Mouse (Mus musculus): ENCODE data around the gene Rnaseh2c. TPM values are rescaled to one million over a fixed set of nuclear protein-coding genes. Genes with fewer than 3 reads are reported as not detected.

Rnaseh2c gene
- polyA plus RNA-seq, 1 experiment from 2014 or later, result 68.2 TPM

DNA sequence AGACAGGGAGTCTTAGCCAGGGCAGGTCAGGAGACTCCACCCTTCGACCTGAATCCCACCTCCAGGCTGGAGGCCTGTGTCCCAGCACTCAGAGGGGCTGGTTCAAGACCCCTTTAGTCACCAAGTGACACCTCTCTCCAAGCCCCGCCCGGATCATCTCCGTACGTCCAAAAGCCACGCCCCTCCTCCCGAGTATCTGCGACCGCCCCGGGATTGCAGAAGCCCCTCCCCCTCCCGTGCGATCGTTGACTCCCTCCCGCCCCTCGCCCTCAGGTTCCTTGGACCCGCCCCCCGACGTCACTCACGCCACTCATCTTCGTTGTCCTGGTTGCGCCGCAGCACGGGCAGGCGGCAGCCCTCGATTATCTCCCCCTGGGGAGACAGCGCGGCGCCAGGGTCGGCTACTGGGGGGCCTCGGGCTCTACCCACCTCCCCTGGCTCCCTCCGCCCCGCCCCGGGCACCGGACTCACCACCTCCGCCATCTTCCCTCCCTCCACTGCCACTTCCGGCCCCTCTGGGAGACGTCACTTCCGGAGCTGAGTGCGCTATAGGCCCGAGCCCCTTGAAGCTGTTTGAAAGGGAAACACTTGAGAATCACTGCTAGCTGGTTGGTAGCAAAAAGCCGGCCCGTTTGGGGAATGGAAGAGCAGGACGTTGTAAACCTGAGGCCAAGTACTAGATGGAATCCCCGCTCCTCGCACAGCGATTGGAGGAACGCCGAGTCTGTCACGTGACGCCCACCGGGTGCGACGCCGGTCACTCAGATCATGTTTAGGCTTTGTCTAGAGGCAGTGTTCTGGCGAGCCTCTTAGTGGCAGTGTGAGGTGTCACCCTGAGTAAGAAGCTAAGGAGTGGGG is 8.1 kb downstream of the Rnaseh2c start, which contains the start of gene Kat5:
Gene Kat5, minus strand, starts transcription at position 691 of the 858 bp plus-strand sequence.
- ATAC-seq (ENCODE audit: low FRiP score), result peak; percentile 94
- peak within 1 kb of the TSS; percentile 99 for H3K27ac ChIP-seq (replicated peaks)
- H3K27me3 ChIP-seq (replicated peaks), result no peaks in the 10 kb centered on the region; the same call in 1 of the 2 replicates
- under 1% methylated on average over 50 of the region's 55 CpGs for WGBS
- peak within 1 kb of the TSS; percentile 72 for H3K4me2 ChIP-seq
- H3K4me3 ChIP-seq (replicated peaks), result peak within 1 kb of the TSS; percentile 72
- peak within 1 kb of the TSS; percentile 94 for H3K9ac ChIP-seq (replicated peaks)
- H3K4me1 ChIP-seq, result peaks cover 32% of the 10 kb centered on the region
- peaks cover 42% of the 10 kb centered on the region for H3K36me3 ChIP-seq
- H3K9me3 ChIP-seq (replicated peaks), result no peaks in the 10 kb centered on the region

DNA sequence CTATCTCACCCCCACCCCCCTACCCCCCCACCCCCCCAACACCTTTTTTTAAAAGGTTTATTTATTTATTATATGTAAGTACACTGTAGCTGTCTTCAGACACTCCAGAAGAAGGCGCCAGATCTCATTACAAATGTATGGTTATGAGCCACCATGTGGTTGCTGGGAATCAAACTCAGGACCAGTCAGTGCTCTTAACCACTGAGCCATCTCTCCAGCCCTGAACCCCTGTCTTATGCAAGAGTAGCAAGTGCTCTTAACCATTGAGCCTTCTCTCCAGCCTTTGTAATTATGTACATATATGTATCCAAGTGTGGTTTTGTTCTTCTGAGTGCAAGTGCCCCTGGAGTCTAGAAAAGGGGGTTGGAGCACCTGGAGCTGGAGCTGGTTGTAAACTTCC is 10.3 kb downstream of the Rnaseh2c start:
- no peak for ATAC-seq (ENCODE audit: low FRiP score)
- Histone ChIP-seq H3K9ac (replicated peaks) (no peak overlapping the region), H3K4me3 (replicated peaks) (no peak overlapping the region), H3K4me2 (no peak overlapping the region), H3K36me3 (peaks cover 20% of the 10 kb centered on the region), H3K27ac (replicated peaks) (no peak overlapping the region), H3K9me3 (replicated peaks) (no peaks in the 10 kb centered on the region), H3K4me1 (peaks cover 25% of the 10 kb centered on the region), H3K27me3 (replicated peaks) (peaks cover 14% of the 10 kb centered on the region; the same call in 1 of the 2 replicates)
- 96% methylated on average over 1 of the region's 1 CpGs for WGBS

DNA sequence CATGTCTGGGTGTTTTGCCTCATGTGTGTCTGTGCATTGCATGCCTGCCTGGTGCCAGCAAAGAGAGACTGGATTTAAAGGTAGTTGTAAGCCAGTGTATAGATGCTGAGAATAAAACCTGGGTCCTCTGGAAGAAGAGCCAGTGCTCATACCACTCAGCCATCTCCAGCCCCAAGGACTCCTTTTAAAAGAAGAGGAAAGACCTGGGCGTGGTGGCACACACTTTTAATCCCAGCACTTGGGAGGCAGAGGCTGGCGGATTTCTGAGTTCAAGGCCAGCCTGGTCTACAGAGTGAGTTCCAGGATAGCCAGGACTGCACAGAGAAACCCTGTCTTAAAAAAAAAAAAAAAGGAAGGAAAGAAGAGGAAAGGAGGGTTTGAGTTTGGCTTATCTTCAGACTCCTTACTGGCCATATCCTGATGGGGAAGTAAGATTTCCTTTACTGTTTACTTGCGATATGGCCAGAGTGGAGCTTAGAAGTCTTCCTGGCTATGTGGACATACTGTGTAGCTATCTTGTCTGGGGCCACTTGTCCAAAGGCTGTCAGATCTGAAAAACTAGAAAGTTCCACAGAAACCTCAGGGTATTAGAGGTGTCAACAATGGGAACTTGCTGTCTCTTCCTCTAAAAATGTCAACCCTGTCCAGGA is 11.2 kb downstream of the Rnaseh2c start:
- ATAC-seq (ENCODE audit: low FRiP score), result no peak
- Histone ChIP-seq H3K9ac (replicated peaks) (no peak overlapping the region), H3K4me3 (replicated peaks) (no peak overlapping the region), H3K4me1 (peaks cover 25% of the 10 kb centered on the region), H3K27ac (replicated peaks) (no peak overlapping the region), H3K9me3 (replicated peaks) (no peaks in the 10 kb centered on the region), H3K36me3 (peaks cover 11% of the 10 kb centered on the region), H3K27me3 (replicated peaks) (peaks cover 14% of the 10 kb centered on the region; the same call in 1 of the 2 replicates), H3K4me2 (no peak overlapping the region)
- 90% methylated on average over 3 of the region's 3 CpGs for WGBS

DNA sequence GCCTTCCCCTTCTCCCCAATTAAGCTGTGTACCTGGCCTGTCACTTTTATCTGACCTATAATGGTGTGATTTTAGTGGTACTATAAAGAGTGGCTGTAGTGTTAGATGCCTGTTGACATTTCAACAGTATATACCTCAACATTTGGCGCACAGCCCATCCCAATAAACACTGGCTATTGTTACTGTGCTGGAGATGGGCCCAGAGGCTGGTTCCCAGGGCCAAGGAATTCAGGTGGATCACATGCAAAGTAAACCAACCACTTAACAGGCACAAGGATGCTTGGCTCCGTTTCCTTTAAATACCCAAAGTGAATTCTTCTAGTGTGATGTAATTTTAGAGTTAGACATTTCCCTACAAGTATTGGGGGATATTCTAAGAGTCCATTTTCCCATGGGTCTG is 13.3 kb downstream of the Rnaseh2c start:
- H3K27ac ChIP-seq (replicated peaks), result no peak overlapping the region
- H3K4me2 ChIP-seq, result no peak overlapping the region
- H3K4me3 ChIP-seq (replicated peaks), result no peak overlapping the region
- peaks cover 14% of the 10 kb centered on the region; the same call in 1 of the 2 replicates for H3K27me3 ChIP-seq (replicated peaks)
- no peak overlapping the region for H3K9ac ChIP-seq (replicated peaks)
- no peaks in the 10 kb centered on the region for H3K36me3 ChIP-seq
- WGBS, result 71% methylated on average over 2 of the region's 2 CpGs
- peaks cover 9% of the 10 kb centered on the region for H3K4me1 ChIP-seq
- H3K9me3 ChIP-seq (replicated peaks), result no peaks in the 10 kb centered on the region
- no peak for ATAC-seq (ENCODE audit: low FRiP score)

GRCm38 (mm10) chr19:5620007-5620406 is 18.3 kb downstream of the Rnaseh2c start:
- WGBS, result 88% methylated on average over 4 of the region's 4 CpGs
- ATAC-seq (ENCODE audit: low FRiP score), result no peak
- Histone ChIP-seq H3K27me3 (replicated peaks) (peaks cover 13% of the 10 kb centered on the region; the same call in 1 of the 2 replicates), H3K9ac (replicated peaks) (no peak overlapping the region), H3K4me1 (no peaks in the 10 kb centered on the region), H3K4me3 (replicated peaks) (no peak overlapping the region), H3K27ac (replicated peaks) (no peak overlapping the region), H3K4me2 (no peak overlapping the region), H3K36me3 (no peaks in the 10 kb centered on the region), H3K9me3 (replicated peaks) (no peaks in the 10 kb centered on the region)

- no peaks in the 10 kb centered on the region for H3K36me3 ChIP-seq
- no peak overlapping the region for H3K4me3 ChIP-seq (replicated peaks)
- no peaks in the 10 kb centered on the region for H3K4me1 ChIP-seq
- no peaks in the 10 kb centered on the region for H3K9me3 ChIP-seq (replicated peaks)
- no peak overlapping the region for H3K27ac ChIP-seq (replicated peaks)
- 0 out of 2 replicates have a peak, but pooled peaks cover 1% of the 10 kb centered on the region for H3K27me3 ChIP-seq (replicated peaks)
- ATAC-seq (ENCODE audit: low FRiP score), result no peak
- H3K4me2 ChIP-seq, result no peak overlapping the region
- no peak overlapping the region for H3K9ac ChIP-seq (replicated peaks)
- 84% methylated on average over 5 of the region's 5 CpGs for WGBS
Observed at GRCm38 (mm10) chr19:5621884-5622283, 20.2 kb downstream of the Rnaseh2c start.

- Histone ChIP-seq H3K4me3 (replicated peaks) (no peak overlapping the region), H3K36me3 (no peaks in the 10 kb centered on the region), H3K9me3 (replicated peaks) (no peaks in the 10 kb centered on the region), H3K4me1 (no peaks in the 10 kb centered on the region), H3K4me2 (no peak overlapping the region), H3K27ac (replicated peaks) (no peak overlapping the region), H3K27me3 (replicated peaks) (no peaks in the 10 kb centered on the region), H3K9ac (replicated peaks) (no peak overlapping the region)
- 86% methylated on average over 8 of the region's 8 CpGs for WGBS
- no peak for ATAC-seq (ENCODE audit: low FRiP score)
Observed at GRCm38 (mm10) chr19:5625311-5625710, 23.6 kb downstream of the Rnaseh2c start.

- no peaks in the 10 kb centered on the region for H3K9me3 ChIP-seq (replicated peaks)
- no peaks in the 10 kb centered on the region for H3K36me3 ChIP-seq
- ATAC-seq (ENCODE audit: low FRiP score), result no peak
- no peak overlapping the region for H3K9ac ChIP-seq (replicated peaks)
- no peaks in the 10 kb centered on the region for H3K27me3 ChIP-seq (replicated peaks)
- no peaks in the 10 kb centered on the region for H3K4me1 ChIP-seq
- H3K4me3 ChIP-seq (replicated peaks), result no peak overlapping the region
- no peak overlapping the region for H3K4me2 ChIP-seq
- H3K27ac ChIP-seq (replicated peaks), result no peak overlapping the region
Observed at GRCm38 (mm10) chr19:5629907-5630306, 28.2 kb downstream of the Rnaseh2c start.

DNA sequence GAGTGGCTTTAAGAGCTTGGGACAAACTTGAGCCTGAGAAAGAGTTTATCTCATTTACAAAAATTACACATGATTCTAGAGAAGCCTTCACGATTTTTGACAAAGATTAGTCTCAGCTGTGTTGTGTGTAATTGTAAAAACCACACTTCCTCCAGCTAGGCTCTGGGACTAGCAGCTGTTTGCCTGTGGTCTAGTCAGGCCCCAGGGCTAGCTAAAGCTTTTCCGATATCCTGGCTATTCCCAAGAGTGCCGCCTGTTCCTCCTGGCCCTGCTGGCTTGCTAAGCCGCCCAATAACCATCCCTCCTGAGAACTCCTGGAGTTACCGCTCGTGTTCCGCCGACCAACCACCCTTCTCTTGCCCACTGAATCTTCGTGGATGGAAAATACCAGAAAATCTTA is 30.4 kb downstream of the Rnaseh2c start:
- H3K4me3 ChIP-seq (replicated peaks), result no peak overlapping the region
- ATAC-seq (ENCODE audit: low FRiP score), result no peak
- H3K36me3 ChIP-seq, result no peaks in the 10 kb centered on the region

DNA sequence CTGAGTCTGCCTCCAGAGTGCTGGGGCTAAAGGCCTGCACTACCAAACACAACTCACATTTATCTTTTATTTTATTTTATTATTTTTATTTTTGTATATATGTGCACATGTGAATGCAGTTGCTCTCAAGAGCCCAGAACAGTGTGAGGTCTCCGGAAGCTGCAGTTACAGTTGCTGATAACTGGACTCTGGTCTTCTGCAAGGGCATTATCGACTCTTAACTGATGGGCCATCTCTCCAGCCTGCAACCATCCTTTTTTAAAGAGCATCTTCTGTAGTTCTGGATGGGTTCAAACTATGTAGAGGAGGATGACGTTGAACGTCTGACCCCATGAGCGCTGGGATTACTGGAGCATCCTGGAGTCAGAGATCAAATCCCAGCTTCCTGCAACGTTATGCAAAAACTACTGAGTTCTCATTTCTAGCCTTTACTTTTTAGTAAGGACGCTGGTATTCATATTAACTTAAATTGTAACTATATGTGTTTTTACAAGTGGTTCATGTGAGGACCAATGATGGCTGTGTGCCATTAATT is 34.4 kb downstream of the Rnaseh2c start:
- H3K36me3 ChIP-seq, result peaks cover 16% of the 10 kb centered on the region
- H3K9ac ChIP-seq (replicated peaks), result no peak overlapping the region
- no peak for ATAC-seq (ENCODE audit: low FRiP score)
- H3K4me1 ChIP-seq, result peaks cover 30% of the 10 kb centered on the region
- peak overlapping the region; percentile 89; the same call in 1 of the 2 replicates for H3K4me3 ChIP-seq (replicated peaks)
- H3K27ac ChIP-seq (replicated peaks), result peak overlapping the region; percentile 92
- H3K9me3 ChIP-seq (replicated peaks), result no peaks in the 10 kb centered on the region
- 82% methylated on average over 7 of the region's 7 CpGs for WGBS
- H3K27me3 ChIP-seq (replicated peaks), result no peaks in the 10 kb centered on the region
- H3K4me2 ChIP-seq, result peak overlapping the region; percentile 91

More for the DNA sequence above, 30.4 kb downstream of the Rnaseh2c start:
- no peaks in the 10 kb centered on the region for H3K9me3 ChIP-seq (replicated peaks)
- H3K9ac ChIP-seq (replicated peaks), result no peak overlapping the region
- H3K4me1 ChIP-seq, result peaks cover 9% of the 10 kb centered on the region
- no peak overlapping the region for H3K27ac ChIP-seq (replicated peaks)
- WGBS, result 75% methylated on average over 9 of the region's 9 CpGs
- H3K4me2 ChIP-seq, result no peak overlapping the region
- H3K27me3 ChIP-seq (replicated peaks), result no peaks in the 10 kb centered on the region

DNA sequence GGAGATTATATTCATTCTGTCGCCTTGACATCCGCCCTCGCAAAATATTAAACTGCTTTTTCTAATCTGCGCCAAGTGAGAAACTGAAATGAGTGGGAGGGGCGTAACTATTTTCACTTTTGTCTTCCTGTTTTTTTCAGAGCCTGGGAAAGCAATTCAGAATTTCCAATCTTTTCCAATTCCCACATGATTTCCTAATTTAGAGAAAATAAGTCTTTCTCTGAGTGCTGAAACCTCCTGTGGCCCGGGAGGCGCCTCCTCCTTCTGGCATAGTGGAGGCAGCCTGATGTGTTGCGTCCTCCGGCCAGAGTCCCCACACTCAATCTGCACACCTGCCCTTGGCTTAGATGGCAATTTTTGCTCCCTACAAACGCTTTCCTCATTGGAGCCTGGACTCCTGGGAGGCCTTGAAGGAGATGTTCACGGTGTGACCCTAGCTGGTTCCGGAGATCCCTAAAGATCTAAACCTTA is 34.9 kb downstream of the Rnaseh2c start:
- H3K27me3 ChIP-seq (replicated peaks), result no peaks in the 10 kb centered on the region
- H3K36me3 ChIP-seq, result peaks cover 21% of the 10 kb centered on the region
- H3K4me1 ChIP-seq, result peaks cover 32% of the 10 kb centered on the region
- ATAC-seq (ENCODE audit: low FRiP score), result 0 out of 2 replicates have a peak, but pooled peaks have one; percentile 1
- peak overlapping the region; percentile 92 for H3K27ac ChIP-seq (replicated peaks)
- 41% methylated on average over 12 of the region's 12 CpGs for WGBS
- peak overlapping the region; percentile 88 for H3K9ac ChIP-seq (replicated peaks)
- H3K4me2 ChIP-seq, result peak overlapping the region; percentile 91
- H3K9me3 ChIP-seq (replicated peaks), result no peaks in the 10 kb centered on the region
- H3K4me3 ChIP-seq (replicated peaks), result peak overlapping the region; percentile 89
